In genomic region chr8:10927187-10927586, GRCm38 (mm10) we compare ENCODE assay signal across 22 mouse cellular contexts.
DNase-seq lines count a peak whose midpoint lies in the region; ATAC-seq lines count a peak whose summit lies in the region.
"Had no signal": no experiment of that assay in that cellular context is flagged by ENCODE, and none has a peak within 500 bp of the region (broad histone marks: within the 10 kb centered on the region; RNA-seq: fewer than 3 reads in every experiment).

No protein-coding gene starts in this region.

- ATAC-seq in hindbrain, embryonic 14.5 days (ENCODE audit: low FRiP score), result no peak
- ATAC-seq in neural tube, embryonic 15.5 days (ENCODE audit: low FRiP score), result no peak
- ATAC-seq: hindbrain, embryonic 16.5 days; intestine, embryonic 15.5 days had no signal

- WGBS in hindbrain, embryonic 10.5 days, result 54% methylated on average over 3 of the region's 3 CpGs
- WGBS in hindbrain, embryonic 14.5 days, result 66% methylated on average over 3 of the region's 3 CpGs
- WGBS in neural tube, embryonic 15.5 days, result 57% methylated on average over 3 of the region's 3 CpGs

- H3K27me3 ChIP-seq in hindbrain, embryonic 10.5 days (ENCODE audit: insufficient read depth, poor library complexity, severe bottlenecking), result peaks cover 46% of the 10 kb centered on the region
- H3K27me3 ChIP-seq in hindbrain, embryonic 14.5 days (ENCODE audit: control insufficient read depth, insufficient read depth, low read length), result peaks cover 6% of the 10 kb centered on the region
- H3K27me3 ChIP-seq in neural tube, embryonic 15.5 days (replicated peaks), result peaks cover 16% of the 10 kb centered on the region
- H3K27me3 ChIP-seq: embryonic facial prominence, embryonic 15.5 days had no signal

- no peak overlapping the region for H3K4me2 ChIP-seq in hindbrain, embryonic 14.5 days (replicated peaks)
- H3K4me2 ChIP-seq in neural tube, embryonic 15.5 days, result no peak overlapping the region
- H3K4me2 ChIP-seq: embryonic facial prominence, embryonic 15.5 days; heart, embryonic 15.5 days; intestine, embryonic 15.5 days; liver, embryonic 11.5 days; neural tube, embryonic 13.5 days had no signal

- no peak overlapping the region for H3K9ac ChIP-seq in hindbrain, embryonic 14.5 days
- H3K9ac ChIP-seq in neural tube, embryonic 15.5 days (replicated peaks), result no peak overlapping the region
- H3K9ac ChIP-seq: embryonic facial prominence, embryonic 15.5 days; heart, embryonic 15.5 days; intestine, embryonic 15.5 days; neural tube, embryonic 13.5 days had no signal

- no peaks in the 10 kb centered on the region for H3K36me3 ChIP-seq in hindbrain, embryonic 10.5 days
- no peaks in the 10 kb centered on the region for H3K36me3 ChIP-seq in hindbrain, embryonic 14.5 days (replicated peaks; ENCODE audit: control insufficient read depth, insufficient read depth)
- no peaks in the 10 kb centered on the region for H3K36me3 ChIP-seq in neural tube, embryonic 15.5 days
- H3K36me3 ChIP-seq: embryonic facial prominence, embryonic 15.5 days; heart, embryonic 15.5 days; intestine, embryonic 15.5 days; neural tube, embryonic 13.5 days had no signal

- H3K4me1 ChIP-seq in hindbrain, embryonic 10.5 days (replicated peaks), result peaks cover 66% of the 10 kb centered on the region
- H3K4me1 ChIP-seq in hindbrain, embryonic 14.5 days (replicated peaks; ENCODE audit: control insufficient read depth, insufficient read depth, low read length), result peaks cover 44% of the 10 kb centered on the region
- H3K4me1 ChIP-seq in neural tube, embryonic 15.5 days, result peaks cover 54% of the 10 kb centered on the region

- H3K9me3 ChIP-seq in hindbrain, embryonic 10.5 days, result no peaks in the 10 kb centered on the region
- H3K9me3 ChIP-seq in hindbrain, embryonic 14.5 days (ENCODE audit: control insufficient read depth, low read length), result no peaks in the 10 kb centered on the region
- H3K9me3 ChIP-seq in neural tube, embryonic 15.5 days (replicated peaks), result no peaks in the 10 kb centered on the region
- H3K9me3 ChIP-seq: embryonic facial prominence, embryonic 15.5 days; heart, embryonic 15.5 days; intestine, embryonic 15.5 days; neural tube, embryonic 13.5 days had no signal

- no peak overlapping the region for H3K4me3 ChIP-seq in hindbrain, embryonic 10.5 days
- no peak overlapping the region for H3K4me3 ChIP-seq in hindbrain, embryonic 14.5 days (replicated peaks; ENCODE audit: low read length)
- H3K4me3 ChIP-seq in neural tube, embryonic 15.5 days (replicated peaks), result no peak overlapping the region
- H3K4me3 ChIP-seq: embryonic facial prominence, embryonic 15.5 days; heart, embryonic 15.5 days; intestine, embryonic 15.5 days; megakaryocyte, embryonic 14.5 days; neural tube, embryonic 13.5 days had no signal

- H3K27ac ChIP-seq in hindbrain, embryonic 10.5 days, result peak overlapping the region; percentile 92
- H3K27ac ChIP-seq in hindbrain, embryonic 14.5 days, result no peak overlapping the region
- H3K27ac ChIP-seq in neural tube, embryonic 15.5 days (replicated peaks), result 0 out of 2 replicates have a peak overlapping the region, but pooled peaks have one; percentile 24
- H3K27ac ChIP-seq: embryonic facial prominence, embryonic 15.5 days; intestine, embryonic 15.5 days; neural tube, embryonic 13.5 days had no signal

- DNase-seq in adrenal gland, postnatal 10 days, result peak; percentile 68
- DNase-seq in adrenal gland, adult 2 months, result no peak
- no peak for DNase-seq in hindbrain, embryonic 10.5 days (ENCODE audit: low spot score)
- no peak for DNase-seq in hindbrain, embryonic 14.5 days (ENCODE audit: low spot score)
- no peak for DNase-seq in neural tube, embryonic 10.5 days (ENCODE audit: extremely low spot score, low spot score)
- no peak for DNase-seq in T-cell, adult 2 months (ENCODE audit: low spot score)
- DNase-seq: cerebellum, adult 2 months; cerebellum, postnatal 36 days; embryo, embryonic 11 days; heart, postnatal 36 days; kidney, adult 9 months; lung, adult 18-20 months; lung, postnatal 10 days; thymus, postnatal 25 days had no signal
